Mouse (Mus musculus): Measurements from ENCODE around the gene Slc22a14.

- TF ChIP-seq CTCF (IDR thresholded peaks at IDR 0.05; ENCODE audit: extremely low read depth, insufficient read depth, low read length), result no peak
- TF ChIP-seq POLR2A (IDR thresholded peaks at IDR 0.05; ENCODE audit: extremely low read depth, insufficient read depth, low read length), result no peak
These were observed 204.7 kb downstream of the Slc22a14 start for GRCm38 (mm10) chr9:119160689-119161088.
